Mouse (Mus musculus) midbrain, postnatal 0 days (tissue): ENCODE results near the gene Cyp3a13. TPM values are rescaled to one million over a fixed set of nuclear protein-coding genes. Genes with fewer than 3 reads are reported as not detected.

Source experiments
- ATAC-seq: fragments of 200-750 bp; cut with Nextera tagmentation; 2 replicates; pipeline ENCODE4 v1.8.0; 2017; ENCODE audit warnings: moderate number of reproducible peaks, mild to moderate bottlenecking, moderate TSS enrichment, moderate library complexity; ENCODE audit not compliant: low FRiP score
- DNase-seq: peaks from one replicate; pipeline ENCODE4 v3.0.0-alpha.2; 2015; ENCODE audit warnings: low spot score
- H3K27ac ChIP-seq: fragments of 300-500 bp; sonication (generic); 2 replicates; pipeline ENCODE4 v1.5.1; 2014; ENCODE audit warnings: low read depth, mild to moderate bottlenecking, low read length, mixed read lengths
- H3K27me3 ChIP-seq: fragments of 300-500 bp; sonication (generic); 2 replicates; pipeline ENCODE4 v1.6.1; 2014; ENCODE audit warnings: low read length, control low read depth, mixed read lengths; ENCODE audit not compliant: insufficient read depth
- H3K36me3 ChIP-seq: fragments of 300-500 bp; sonication (generic); 2 replicates; pipeline ENCODE4 v1.6.1; 2014; ENCODE audit warnings: low read length, control low read depth, mixed read lengths; ENCODE audit not compliant: insufficient read depth
- H3K4me1 ChIP-seq: fragments of 300-500 bp; sonication (generic); 2 replicates; pipeline ENCODE4 v1.6.1; 2014; ENCODE audit warnings: mild to moderate bottlenecking, control low read depth, antibody characterized with exemption, low read length, mixed read lengths; ENCODE audit not compliant: insufficient read depth
- H3K4me2 ChIP-seq: fragments of 300-500 bp; sonication (generic); 2 replicates; pipeline ENCODE4 v1.6.1; 2014; ENCODE audit warnings: low read depth, mild to moderate bottlenecking, low read length, mixed read lengths; ENCODE audit not compliant: poor library complexity, severe bottlenecking
- H3K4me3 ChIP-seq: fragments of 300-500 bp; sonication (generic); 2 replicates; pipeline ENCODE4 v1.5.1; 2014; ENCODE audit warnings: low read depth, mild to moderate bottlenecking, low read length, moderate library complexity
- H3K9ac ChIP-seq: fragments of 300-500 bp; sonication (generic); replicated peaks from 2 replicates; pipeline ENCODE4 v1.6.1; 2014; ENCODE audit warnings: mild to moderate bottlenecking, low read length, moderate library complexity, mixed read lengths; ENCODE audit not compliant: poor library complexity, severe bottlenecking
- H3K9me3 ChIP-seq: fragments of 300-500 bp; sonication (generic); 2 replicates; pipeline ENCODE4 v1.6.1; 2016; ENCODE audit warnings: low read length, control low read depth
- CTCF ChIP-seq: IDR thresholded peaks from 2 replicates; pipeline ENCODE4 v1.5.1; 2016; ENCODE audit warnings: antibody characterized with exemption, mild to moderate bottlenecking
- WGBS: fragments of 180-500 bp; shearing (Covaris S2); extraction: QIAGEN DNeasy Blood & Tissue Kit; methylation state at CpG from one replicate; pipeline ENCODE4 v1.1.7; 2014; 5-methylcytosine and 5-hydroxymethylcytosine counted together
- polyA plus RNA-seq: library from polyadenylated mRNA; unstranded; fragments of >200 nt; fragmentation: Nextera tagmentation; extraction: Ambion mirVana; gene quantifications from 2 replicates; pipeline ENCODE4 v1.2.1, GENCODE M21; 2015
- total RNA-seq: library from RNA; depleted of rRNA; stranded (reverse); fragments of >200 nt; gene quantifications from 2 replicates; pipeline ENCODE4 v1.2.3, GENCODE M21; 2014

Cyp3a13 gene
- total and polyA plus RNA-seq, 2 experiments from 2014 or later: not detected

GRCm38 (mm10) chr5:137922171-137922570 lies 752 bp upstream of the Cyp3a13 start:
- no peak for TF ChIP-seq CTCF
- no peak for DNase-seq
- ATAC-seq: no peak
- no peaks in the 10 kb centered on the region for H3K27me3 ChIP-seq
- H3K4me3 ChIP-seq: no peak overlapping the region
- H3K4me2 ChIP-seq: no peak overlapping the region
- H3K36me3 ChIP-seq: no peaks in the 10 kb centered on the region
- no peak overlapping the region for H3K27ac ChIP-seq
- H3K4me1 ChIP-seq: no peaks in the 10 kb centered on the region
- H3K9me3 ChIP-seq: no peaks in the 10 kb centered on the region
- H3K9ac ChIP-seq: no peak overlapping the region

GRCm38 (mm10) chr5:137915550-137915949 lies 5.9 kb downstream of the Cyp3a13 start:
- DNase-seq (no peak), ATAC-seq (no peak)
- no peak overlapping the region for H3K9ac ChIP-seq
- no peaks in the 10 kb centered on the region for H3K36me3 ChIP-seq
- H3K27me3 ChIP-seq: no peaks in the 10 kb centered on the region
- no peak overlapping the region for H3K27ac ChIP-seq
- H3K4me1 ChIP-seq: no peaks in the 10 kb centered on the region
- TF ChIP-seq CTCF: no peak
- no peak overlapping the region for H3K4me3 ChIP-seq
- H3K4me2 ChIP-seq: no peak overlapping the region
- WGBS: 76% methylated on average over 6 of the region's 6 CpGs
- H3K9me3 ChIP-seq: no peaks in the 10 kb centered on the region

- Histone ChIP-seq H3K4me2 (no peak overlapping the region), H3K27me3 (no peaks in the 10 kb centered on the region), H3K4me1 (no peaks in the 10 kb centered on the region), H3K4me3 (no peak overlapping the region), H3K36me3 (no peaks in the 10 kb centered on the region), H3K9ac (no peak overlapping the region), H3K27ac (no peak overlapping the region), H3K9me3 (no peaks in the 10 kb centered on the region)
- DNase-seq: peak; percentile 0
- no peak for ATAC-seq
- TF ChIP-seq CTCF: peak; percentile 47
Measured at GRCm38 (mm10) chr5:137914508-137914907, 6.9 kb downstream of the Cyp3a13 start.

DNA sequence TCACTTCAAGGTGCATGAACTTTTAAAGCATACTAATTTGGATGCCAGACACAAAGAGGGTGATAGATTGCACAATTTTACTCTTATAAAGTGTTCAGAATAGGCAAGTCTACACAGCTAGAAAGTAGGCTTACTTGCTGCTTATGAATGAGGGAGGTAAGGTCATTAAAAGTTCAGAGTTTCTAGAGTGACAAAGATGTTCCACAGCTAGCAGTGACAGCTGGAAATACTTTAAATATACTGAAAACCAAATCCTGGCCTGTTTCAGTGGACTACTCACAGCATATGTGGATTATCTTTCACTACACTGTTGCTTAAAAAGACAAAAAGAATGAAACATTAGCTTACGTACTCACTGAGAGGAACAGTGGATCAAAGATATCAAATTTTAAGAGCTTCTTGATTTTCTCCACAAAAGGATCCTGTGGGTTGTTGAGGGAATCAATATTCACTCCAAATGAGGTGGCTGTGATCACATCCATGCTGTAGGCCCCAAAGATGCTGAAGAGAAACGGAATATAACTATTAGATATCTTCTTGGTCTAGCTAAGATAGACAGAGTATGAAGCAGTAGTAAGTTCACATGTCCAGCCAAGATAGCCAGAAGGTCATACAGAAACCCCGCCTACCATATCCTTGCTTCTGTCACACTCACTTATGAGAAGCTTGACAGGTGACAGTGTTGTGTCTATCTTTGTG lies 11.7 kb downstream of the Cyp3a13 start:
- Histone ChIP-seq H3K36me3 (no peaks in the 10 kb centered on the region), H3K4me1 (no peaks in the 10 kb centered on the region), H3K4me3 (no peak overlapping the region), H3K4me2 (no peak overlapping the region), H3K9ac (no peak overlapping the region), H3K9me3 (no peaks in the 10 kb centered on the region), H3K27me3 (no peaks in the 10 kb centered on the region), H3K27ac (no peak overlapping the region)
- ATAC-seq (no peak), DNase-seq (no peak)
- 88% methylated on average over 3 of the region's 3 CpGs for WGBS
- TF ChIP-seq CTCF: no peak

DNA sequence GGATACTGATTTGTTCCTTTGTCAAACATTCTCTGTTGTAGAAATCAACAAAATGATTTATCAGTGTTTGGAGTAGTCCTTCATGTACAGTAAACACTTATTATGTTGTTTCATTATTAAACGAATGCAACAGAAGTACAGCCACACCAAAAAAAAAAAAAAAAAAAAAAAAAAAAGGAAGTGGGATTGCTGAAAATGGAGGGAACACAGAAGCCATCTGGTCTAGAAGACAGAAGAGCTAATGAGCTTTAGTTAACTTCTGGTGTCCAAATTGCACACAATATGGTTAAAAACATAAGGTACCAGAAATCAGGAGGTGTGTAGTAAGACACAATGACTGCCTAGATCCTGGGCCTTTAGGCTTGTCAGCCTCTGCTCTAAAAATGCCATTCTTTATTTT lies 23.6 kb downstream of the Cyp3a13 start:
- no peak for TF ChIP-seq CTCF
- Histone ChIP-seq H3K27ac (no peak overlapping the region), H3K4me3 (no peak overlapping the region), H3K4me1 (no peaks in the 10 kb centered on the region), H3K36me3 (no peaks in the 10 kb centered on the region), H3K27me3 (no peaks in the 10 kb centered on the region), H3K4me2 (no peak overlapping the region), H3K9me3 (no peaks in the 10 kb centered on the region), H3K9ac (no peak overlapping the region)
- DNase-seq (no peak), ATAC-seq (no peak)
- whole genome bisulfite sequencing: 78% methylated on average over 1 of the region's 1 CpGs

DNA sequence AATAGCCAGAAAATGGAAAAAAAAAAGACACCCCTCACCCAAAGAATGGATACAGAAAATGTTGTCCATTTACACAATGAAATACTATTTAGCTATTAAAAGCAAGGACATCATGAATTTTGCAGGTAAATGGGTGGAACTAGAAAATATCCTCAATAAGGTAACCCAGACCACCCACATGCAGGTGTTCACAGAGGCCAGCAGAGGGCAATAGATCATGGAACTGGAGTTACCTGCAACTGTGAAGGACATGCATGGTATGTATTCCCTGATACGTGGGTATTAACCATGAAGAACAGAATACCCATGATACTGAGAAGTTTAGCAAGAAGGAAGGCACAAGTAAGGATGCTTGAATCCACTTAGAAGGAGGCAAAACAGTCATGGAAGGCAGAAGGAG lies 28.5 kb downstream of the Cyp3a13 start:
- Histone ChIP-seq H3K9me3 (no peaks in the 10 kb centered on the region), H3K27ac (no peak overlapping the region), H3K4me2 (no peak overlapping the region), H3K4me3 (no peak overlapping the region), H3K9ac (no peak overlapping the region), H3K36me3 (no peaks in the 10 kb centered on the region), H3K4me1 (no peaks in the 10 kb centered on the region), H3K27me3 (no peaks in the 10 kb centered on the region)
- WGBS: 69% methylated on average over 1 of the region's 1 CpGs
- ATAC-seq: no peak
- peak; percentile 48 for TF ChIP-seq CTCF
- DNase-seq: peak; percentile 1
